Mouse (Mus musculus) embryonic facial prominence, embryonic 14.5 days (tissue): ENCODE measurements at regions not wholly inside any gene's neighbourhood (a gene's known extent, or its start where the extent isn't known, plus 50 kb on each side); places are given as distances from the start of the nearest gene placed in this dataset.

Experiments
- ATAC-seq: fragments of 200-750 bp; cut with Nextera tagmentation; 2 replicates; pipeline ENCODE4 v1.8.0; 2017; ENCODE audit warnings: low read depth, moderate number of reproducible peaks, moderate TSS enrichment
- DNase-seq: peaks from one replicate; pipeline ENCODE4 v3.0.0-alpha.2; 2015; ENCODE audit warnings: low spot score
- H3K27ac ChIP-seq: fragments of 300-500 bp; sonication (generic); replicated peaks from 2 replicates; pipeline ENCODE4 v1.5.1; 2014; ENCODE audit warnings: low read depth, mild to moderate bottlenecking, low read length, moderate library complexity
- H3K27me3 ChIP-seq: fragments of 300-500 bp; sonication (generic); replicated peaks from 2 replicates; pipeline ENCODE4 v1.6.1; 2014; ENCODE audit warnings: low read length; ENCODE audit not compliant: control insufficient read depth, insufficient read depth
- H3K36me3 ChIP-seq: fragments of 300-500 bp; sonication (generic); 2 replicates; pipeline ENCODE4 v1.6.1; 2014; ENCODE audit warnings: low read length, mixed read lengths; ENCODE audit not compliant: control insufficient read depth, insufficient read depth
- H3K4me1 ChIP-seq: fragments of 300-500 bp; sonication (generic); 2 replicates; pipeline ENCODE4 v1.6.1; 2014; ENCODE audit warnings: antibody characterized with exemption, low read length; ENCODE audit not compliant: control insufficient read depth, insufficient read depth
- H3K4me2 ChIP-seq: fragments of 300-500 bp; sonication (generic); 2 replicates; pipeline ENCODE4 v1.6.1; 2014; ENCODE audit warnings: low read depth, mild to moderate bottlenecking, low read length, moderate library complexity, mixed read lengths
- H3K4me3 ChIP-seq: fragments of 300-500 bp; sonication (generic); 2 replicates; pipeline ENCODE4 v1.5.1; 2014; ENCODE audit warnings: low read depth, mild to moderate bottlenecking, low read length
- H3K9ac ChIP-seq: fragments of 300-500 bp; sonication (generic); 2 replicates; pipeline ENCODE4 v1.6.1; 2014; ENCODE audit warnings: low read depth, mild to moderate bottlenecking, low read length, moderate library complexity, mixed read lengths
- H3K9me3 ChIP-seq: fragments of 300-500 bp; sonication (generic); 2 replicates; pipeline ENCODE4 v1.6.1; 2016; ENCODE audit warnings: low read length; ENCODE audit not compliant: control insufficient read depth
- WGBS: fragments of 180-500 bp; shearing (Covaris S2); extraction: QIAGEN DNeasy Blood & Tissue Kit; methylation state at CpG from one replicate; pipeline ENCODE4 v1.1.7; 2014; 5-methylcytosine and 5-hydroxymethylcytosine counted together

- no peak for DNase-seq
- WGBS = 66% methylated on average over 7 of the region's 7 CpGs
- no peak overlapping the region for H3K27ac ChIP-seq
- H3K9ac ChIP-seq = no peak overlapping the region
- no peak for ATAC-seq
- no peaks in the 10 kb centered on the region for H3K27me3 ChIP-seq
- no peaks in the 10 kb centered on the region for H3K9me3 ChIP-seq
- H3K4me1 ChIP-seq = no peaks in the 10 kb centered on the region
- no peak overlapping the region for H3K4me2 ChIP-seq
- H3K4me3 ChIP-seq = no peak overlapping the region
- H3K36me3 ChIP-seq = no peaks in the 10 kb centered on the region
Observed at GRCm38 (mm10) chr6:100923070-100923469, 89.6 kb downstream of the Ppp4r2 start.

- Histone ChIP-seq H3K9me3 (no peaks in the 10 kb centered on the region), H3K9ac (no peak overlapping the region), H3K4me2 (no peak overlapping the region), H3K27me3 (no peaks in the 10 kb centered on the region), H3K27ac (no peak overlapping the region), H3K4me3 (no peak overlapping the region), H3K36me3 (no peaks in the 10 kb centered on the region), H3K4me1 (no peaks in the 10 kb centered on the region; the same call in 1 of the 2 replicates)
- 45% methylated on average over 4 of the region's 4 CpGs for whole genome bisulfite sequencing
- ATAC-seq (no peak), DNase-seq (no peak)
Observed at GRCm38 (mm10) chr6:100923686-100924085, 90.3 kb downstream of the Ppp4r2 start.

GRCm38 (mm10) chr6:100928791-100929758 is 95.7 kb downstream of the Ppp4r2 start:
- WGBS = 54% methylated on average over 16 of the region's 16 CpGs
- Histone ChIP-seq H3K9ac (no peak overlapping the region), H3K27me3 (no peaks in the 10 kb centered on the region), H3K4me2 (0 out of 2 replicates have a peak overlapping the region, but pooled peaks have one; percentile 8), H3K9me3 (no peaks in the 10 kb centered on the region), H3K4me3 (no peak overlapping the region), H3K4me1 (peaks cover 13% of the 10 kb centered on the region), H3K36me3 (no peaks in the 10 kb centered on the region), H3K27ac (peak overlapping the region; percentile 57)
- peak; percentile 53 for DNase-seq
- ATAC-seq = peak; percentile 68

GRCm38 (mm10) chr6:100929759-100930358 is 96.4 kb downstream of the Ppp4r2 start:
- H3K9ac ChIP-seq = no peak overlapping the region
- WGBS = 20% methylated on average over 10 of the region's 10 CpGs
- peak overlapping the region; percentile 57 for H3K27ac ChIP-seq
- 0 out of 2 replicates have a peak overlapping the region, but pooled peaks have one; percentile 8 for H3K4me2 ChIP-seq
- peaks cover 13% of the 10 kb centered on the region for H3K4me1 ChIP-seq
- no peaks in the 10 kb centered on the region for H3K27me3 ChIP-seq
- no peak overlapping the region for H3K4me3 ChIP-seq
- no peaks in the 10 kb centered on the region for H3K9me3 ChIP-seq
- H3K36me3 ChIP-seq = no peaks in the 10 kb centered on the region
- DNase-seq (peak; percentile 73), ATAC-seq (peak; percentile 70; the same call in 1 of the 2 replicates)

- H3K9me3 ChIP-seq = no peaks in the 10 kb centered on the region
- H3K9ac ChIP-seq = no peak overlapping the region
- no peaks in the 10 kb centered on the region for H3K36me3 ChIP-seq
- H3K4me1 ChIP-seq = peaks cover 13% of the 10 kb centered on the region
- no peak for DNase-seq
- no peak overlapping the region for H3K27ac ChIP-seq
- no peak overlapping the region for H3K4me3 ChIP-seq
- H3K4me2 ChIP-seq = no peak overlapping the region
- ATAC-seq = no peak
- H3K27me3 ChIP-seq = no peaks in the 10 kb centered on the region
- WGBS = 68% methylated on average over 6 of the region's 6 CpGs
Observed at GRCm38 (mm10) chr6:100930706-100931105, 97.3 kb downstream of the Ppp4r2 start.

GRCm38 (mm10) chr6:100934424-100934823 is 101.0 kb downstream of the Ppp4r2 start:
- no peak for DNase-seq
- WGBS = 88% methylated on average over 5 of the region's 5 CpGs
- peaks cover 12% of the 10 kb centered on the region for H3K4me1 ChIP-seq
- no peaks in the 10 kb centered on the region for H3K27me3 ChIP-seq
- H3K36me3 ChIP-seq = no peaks in the 10 kb centered on the region
- H3K27ac ChIP-seq = no peak overlapping the region
- no peak overlapping the region for H3K4me2 ChIP-seq
- H3K4me3 ChIP-seq = no peak overlapping the region
- H3K9me3 ChIP-seq = no peaks in the 10 kb centered on the region
- no peak overlapping the region for H3K9ac ChIP-seq
- no peak for ATAC-seq

- no peak overlapping the region for H3K4me2 ChIP-seq
- H3K9me3 ChIP-seq = no peaks in the 10 kb centered on the region
- ATAC-seq (no peak), DNase-seq (no peak)
- H3K4me1 ChIP-seq = peaks cover 6% of the 10 kb centered on the region; the same call in 1 of the 2 replicates
- H3K27me3 ChIP-seq = no peaks in the 10 kb centered on the region
- WGBS = 91% methylated on average over 1 of the region's 1 CpGs
- no peak overlapping the region for H3K4me3 ChIP-seq
- no peak overlapping the region for H3K9ac ChIP-seq
- H3K27ac ChIP-seq = no peak overlapping the region
- H3K36me3 ChIP-seq = no peaks in the 10 kb centered on the region
Observed at GRCm38 (mm10) chr6:100937802-100938201, 104.4 kb downstream of the Ppp4r2 start.

GRCm38 (mm10) chr6:100938376-100938775 is 105.0 kb downstream of the Ppp4r2 start:
- 62% methylated on average over 11 of the region's 11 CpGs for WGBS
- no peaks in the 10 kb centered on the region for H3K36me3 ChIP-seq
- H3K4me1 ChIP-seq = peaks cover 6% of the 10 kb centered on the region; the same call in 1 of the 2 replicates
- no peaks in the 10 kb centered on the region for H3K9me3 ChIP-seq
- H3K27me3 ChIP-seq = no peaks in the 10 kb centered on the region
- no peak overlapping the region for H3K27ac ChIP-seq
- H3K4me2 ChIP-seq = peak overlapping the region; percentile 2; the same call in 1 of the 2 replicates
- ATAC-seq = no peak
- H3K9ac ChIP-seq = no peak overlapping the region
- DNase-seq = no peak
- H3K4me3 ChIP-seq = no peak overlapping the region
